Mouse (Mus musculus) heart, adult 2 months (tissue): Measurements from ENCODE around the gene Pgm5. TPM values are rescaled to one million over a fixed set of nuclear protein-coding genes. Genes with fewer than 3 reads are reported as not detected.

ENCODE experiments used
- DNase-seq, 2 experiments: peaks; one replicate each; pipeline ENCODE4 v3.0.0; 2021
- H3K27ac ChIP-seq: fragments of 200-600 bp; 2 replicates; pipeline ENCODE4 v1.8.1; 2022
- H3K27me3 ChIP-seq: fragments of 200-500 bp; 2 replicates; pipeline ENCODE4 v1.6.1; 2012; ENCODE audit warnings: mild to moderate bottlenecking, low read length, inconsistent platforms, mixed read lengths; ENCODE audit not compliant: control insufficient read depth, insufficient read depth
- H3K36me3 ChIP-seq: fragments of 200-500 bp; 2 replicates; pipeline ENCODE4 v1.6.1; 2012; ENCODE audit warnings: low read length, inconsistent platforms; ENCODE audit not compliant: control insufficient read depth, insufficient read depth
- H3K4me1 ChIP-seq: fragments of 200-500 bp; 2 replicates; pipeline ENCODE4 v1.6.1; 2011; ENCODE audit warnings: low read length; ENCODE audit not compliant: control insufficient read depth, insufficient read depth
- H3K4me3 ChIP-seq: fragments of 200-600 bp; 2 replicates; pipeline ENCODE4 v1.8.1; 2022
- H3K79me2 ChIP-seq: fragments of 200-500 bp; replicated peaks from 2 replicates; pipeline ENCODE4 v1.6.1; 2012; ENCODE audit warnings: mild to moderate bottlenecking, inconsistent platforms, low read length, moderate library complexity, mixed read lengths; ENCODE audit not compliant: control insufficient read depth, insufficient read depth
- H3K9ac ChIP-seq: fragments of 200-500 bp; 2 replicates; pipeline ENCODE4 v1.6.1; 2012; ENCODE audit warnings: low read depth, mild to moderate bottlenecking, control low read depth, inconsistent platforms, low read length, mixed read lengths
- CTCF ChIP-seq: fragments of 200-600 bp; IDR thresholded peaks from 2 replicates; pipeline ENCODE4 v1.8.1; 2022; ENCODE audit warnings: antibody characterized with exemption, mild to moderate bottlenecking, moderate library complexity
- EP300 ChIP-seq: fragments of 200-500 bp; IDR thresholded peaks from 2 replicates; pipeline ENCODE4 v1.6.1; 2011; ENCODE audit warnings: low read depth, low read length, control low read depth; ENCODE audit not compliant: insufficient read depth
- POLR2A ChIP-seq: fragments of 200-500 bp; IDR thresholded peaks from 2 replicates; pipeline ENCODE4 v1.6.1; 2011; ENCODE audit warnings: mild to moderate bottlenecking, low read depth, low read length, control low read depth; ENCODE audit not compliant: insufficient read depth
- WGBS: fragments of 180-500 bp; shearing (Covaris S2); methylation state at CpG from one replicate; pipeline ENCODE4 v1.1.7; 2018; 5-methylcytosine and 5-hydroxymethylcytosine counted together
- intact Hi-C: fragments of 180-260 bp; cut with DNase I; formaldehyde crosslinking; loops from one replicate; pipeline ENCODE4 v1.15.1; 2025
- polyA plus RNA-seq: library from polyadenylated mRNA; depleted of rRNA; stranded (reverse); fragments of >200 nt; gene quantifications from 2 replicates; pipeline ENCODE4 v1.2.3, GENCODE M21; 2012; rRNA removed
- total RNA-seq, 2 experiments: library from RNA; stranded (reverse); gene quantifications; 2 replicates each; pipeline ENCODE4 v1.2.3; 2021

Pgm5 gene
- total and polyA plus RNA-seq, 3 experiments, result 48.6 to 103 (median 93.8) TPM

DNA sequence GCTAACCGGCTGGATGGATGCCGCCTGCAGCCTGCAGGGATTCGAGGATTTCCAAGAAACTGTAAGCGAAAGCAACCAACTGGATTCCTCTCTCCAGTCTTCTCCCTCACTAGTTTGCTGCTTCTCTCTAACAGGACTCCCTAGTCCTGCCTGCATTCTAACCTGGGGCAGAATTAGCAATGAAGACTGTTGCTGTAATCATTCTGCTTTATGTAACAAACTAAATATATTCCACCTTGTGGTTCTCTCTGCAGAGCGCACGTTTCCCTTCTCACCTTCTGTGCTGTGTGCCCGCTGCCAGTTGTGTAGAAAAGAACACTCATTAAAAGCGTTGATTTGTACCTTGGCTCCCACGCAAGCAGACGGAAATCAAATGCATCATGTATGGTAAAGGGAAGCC, 225.0 kb downstream of the Pgm5 start:
- H3K9ac ChIP-seq, result no peak overlapping the region
- H3K36me3 ChIP-seq, result no peaks in the 10 kb centered on the region
- WGBS, result 71% methylated on average over 10 of the region's 10 CpGs
- no peak for DNase-seq
- no peaks in the 10 kb centered on the region for H3K27me3 ChIP-seq
- TF ChIP-seq CTCF (no peak), POLR2A (no peak), EP300 (no peak)
- H3K79me2 ChIP-seq, result no peaks in the 10 kb centered on the region
- H3K27ac ChIP-seq, result no peak overlapping the region
- H3K4me1 ChIP-seq, result no peaks in the 10 kb centered on the region
- no peak overlapping the region for H3K4me3 ChIP-seq
- intact Hi-C loops, result loop anchor here (5.0 kb wide), 1 partner anchor 71 kb away; no protein-coding TSS in a partner anchor

DNA sequence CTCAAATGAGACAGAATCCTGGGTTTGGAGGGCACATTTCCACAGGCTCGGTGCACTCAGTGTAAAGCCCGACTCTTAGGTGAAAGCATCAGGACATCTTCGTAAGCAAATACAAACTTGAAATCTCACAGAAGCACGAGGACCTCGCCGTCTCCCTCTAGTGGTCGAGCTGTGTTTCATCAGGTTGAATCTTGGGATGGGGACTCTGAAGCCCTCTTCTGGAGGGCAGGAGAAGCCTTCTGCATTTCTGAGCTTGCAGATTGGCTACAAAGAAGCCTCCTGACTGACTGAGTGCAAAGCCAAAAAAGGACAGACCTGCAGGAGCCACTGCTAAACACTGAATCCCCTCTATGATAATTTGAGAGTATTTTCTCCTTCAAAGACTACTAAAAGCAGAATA, 227.1 kb downstream of the Pgm5 start:
- intact Hi-C loops, result loop anchor here (5.0 kb wide), 1 partner anchor 73 kb away; no protein-coding TSS in a partner anchor
- WGBS, result 4% methylated on average over 7 of the region's 7 CpGs
- Histone ChIP-seq H3K79me2 (no peaks in the 10 kb centered on the region), H3K27ac (no peak overlapping the region), H3K4me3 (no peak overlapping the region), H3K36me3 (no peaks in the 10 kb centered on the region), H3K4me1 (no peaks in the 10 kb centered on the region), H3K27me3 (no peaks in the 10 kb centered on the region), H3K9ac (no peak overlapping the region)
- no peak; the same call in none of the 2 replicates for TF ChIP-seq CTCF
- TF ChIP-seq EP300, result peak; percentile 74; the same call in 1 of the 2 replicates
- TF ChIP-seq POLR2A, result no peak
- DNase-seq, result peak; percentile 63 to 71

Other genes starting within 250 kb of the Pgm5 start
- gene Tmem252, start 187.8 kb downstream of the Pgm5 start, total RNA-seq, result under 1 TPM; 0.08 to 0.11 TPM
- gene Tmem252, start 187.8 kb downstream of the Pgm5 start, polyA plus RNA-seq, result 0.10 and 0.15 TPM in 2 replicates
- 100 to 1,000 TPM; 930 to 977 TPM for gene Gm10053, start 13.8 kb upstream of the Pgm5 start, total RNA-seq
- 215 and 395 TPM in 2 replicates for gene Gm10053, start 13.8 kb upstream of the Pgm5 start, polyA plus RNA-seq
- gene Foxd4, start 39.3 kb upstream of the Pgm5 start, total RNA-seq, result not detected
- not detected in 2 replicates for gene Foxd4, start 39.3 kb upstream of the Pgm5 start, polyA plus RNA-seq
- gene Cbwd1, start 99.8 kb upstream of the Pgm5 start, total RNA-seq, result 10 to 100 TPM in 1 of 2 experiments, 1 to 10 TPM in 1; 8.0 to 10.9 TPM
- 2.6 and 5.4 TPM in 2 replicates for gene Cbwd1, start 99.8 kb upstream of the Pgm5 start, polyA plus RNA-seq
- 10 to 100 TPM; 17.5 to 24.7 TPM for gene Dock8, start 137.7 kb upstream of the Pgm5 start, total RNA-seq
- 5.7 and 10.4 TPM in 2 replicates for gene Dock8, start 137.7 kb upstream of the Pgm5 start, polyA plus RNA-seq